Mouse (Mus musculus): ENCODE data around the gene Tcta. TPM values are rescaled to one million over a fixed set of nuclear protein-coding genes. Genes with fewer than 3 reads are reported as not detected.
A peak's percentile ranks its signal among the peaks of the same experiment; 100 is the strongest.
"Not testable (repeated sequence)": the region's sequence is repeated elsewhere in the genome, so short reads cannot be mapped to it uniquely, and the experiment has no call there.

The Tcta gene
- polyA plus RNA-seq, 1 experiment from 2014 or later, result 30.3 TPM

DNA sequence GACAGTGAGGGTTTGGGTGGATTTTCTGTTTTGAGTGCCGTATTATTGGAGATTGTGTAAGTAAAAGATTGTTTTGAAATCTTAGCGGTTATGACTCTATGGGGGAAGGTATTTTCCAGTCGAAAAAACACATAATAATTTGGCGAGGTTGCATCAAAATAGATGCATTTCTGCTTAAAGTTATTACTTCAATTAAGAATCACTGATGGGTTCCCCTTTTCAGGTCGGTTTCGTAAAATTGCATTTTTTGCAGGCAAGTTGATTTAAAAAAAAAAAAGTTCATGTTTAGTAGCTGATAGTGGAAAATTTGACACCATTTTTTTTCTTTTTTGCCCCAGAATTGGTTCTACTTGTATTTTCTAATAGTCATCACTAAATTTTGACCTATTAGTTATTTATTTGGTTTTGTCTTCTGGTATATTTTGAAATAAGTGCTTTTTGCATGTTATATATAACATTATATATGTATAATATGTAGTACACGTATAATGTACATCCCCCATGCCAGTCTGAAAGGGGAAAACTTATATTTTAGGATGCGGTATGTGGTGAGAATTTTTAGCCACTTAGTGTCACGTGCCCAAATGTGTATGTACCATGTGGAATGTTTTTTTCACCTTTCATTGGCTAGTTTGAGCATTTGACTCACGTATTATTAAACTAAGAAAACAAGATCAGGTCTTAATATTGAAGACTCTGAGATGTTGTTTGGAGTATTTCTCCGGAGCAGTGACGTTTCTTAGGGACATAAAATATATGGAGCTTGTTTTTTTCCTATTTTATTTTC lies 1.3 kb upstream of the Tcta start:
- Histone ChIP-seq H3K27ac (peak overlapping the region; percentile 100), H3K27me3 (no peaks in the 10 kb centered on the region), H3K4me1 (peaks cover 34% of the 10 kb centered on the region), H3K4me3 (peak overlapping the region; percentile 94), H3K9me3 (no peaks in the 10 kb centered on the region), H3K36me3 (peaks cover 18% of the 10 kb centered on the region), H3K4me2 (replicated peaks) (peak overlapping the region; percentile 86), H3K9ac (peak overlapping the region; percentile 97)
- ATAC-seq (ENCODE audit: low FRiP score, low read depth), result no peak
- 15% methylated on average over 12 of the region's 12 CpGs for WGBS

DNA sequence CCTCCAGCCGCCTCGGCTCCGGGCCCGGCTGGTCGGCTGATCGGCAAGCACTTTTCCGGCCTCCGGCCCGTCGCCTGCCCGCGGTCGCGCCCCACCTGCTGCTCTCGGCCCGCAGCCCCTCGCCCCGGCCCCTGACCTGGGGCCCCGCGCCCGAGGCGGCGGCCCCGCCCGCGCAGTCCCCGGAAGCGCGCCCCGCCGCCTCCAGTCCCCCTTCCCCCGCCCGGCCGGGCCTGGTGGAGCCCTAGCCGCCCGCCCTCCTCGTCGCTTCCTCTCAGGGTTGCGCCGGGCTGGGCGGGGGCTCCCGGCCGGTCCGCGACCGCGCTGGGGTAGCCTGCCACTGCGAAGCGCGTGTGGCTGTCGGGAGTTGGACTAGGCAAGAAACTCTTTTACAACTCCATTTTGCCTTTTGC lies 616 bp upstream of the Tcta start:
- H3K9me3 ChIP-seq, result no peaks in the 10 kb centered on the region
- H3K4me2 ChIP-seq (replicated peaks), result peak overlapping the region; percentile 86
- H3K4me1 ChIP-seq, result peaks cover 32% of the 10 kb centered on the region
- H3K27ac ChIP-seq, result peak overlapping the region; percentile 100
- WGBS, result under 1% methylated on average over 51 of the region's 51 CpGs
- peak overlapping the region; percentile 94 for H3K4me3 ChIP-seq
- ATAC-seq (ENCODE audit: low FRiP score, low read depth), result peak; percentile 60
- peak overlapping the region; percentile 97 for H3K9ac ChIP-seq
- no peaks in the 10 kb centered on the region for H3K27me3 ChIP-seq
- peaks cover 18% of the 10 kb centered on the region for H3K36me3 ChIP-seq

DNA sequence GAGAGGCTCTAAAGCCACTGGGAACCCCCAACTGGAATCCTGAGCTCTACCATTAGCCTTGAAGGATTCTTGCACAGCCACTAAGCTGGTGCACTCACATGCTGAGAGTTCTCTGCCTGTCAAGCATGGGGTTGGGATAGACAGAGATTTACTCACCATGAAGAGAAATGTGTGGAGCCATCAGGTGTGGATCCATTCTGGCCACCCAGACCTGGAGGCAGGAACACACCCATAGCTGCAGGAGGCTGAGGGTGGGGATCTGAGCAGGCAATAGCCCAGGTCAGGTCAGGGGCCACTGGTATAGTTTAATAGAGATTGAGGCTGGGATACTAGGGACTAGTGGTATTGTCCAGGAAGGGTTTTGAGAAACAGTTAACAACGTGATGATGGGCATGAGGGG lies 790 bp downstream of the Tcta start:
- no peak for ATAC-seq (ENCODE audit: low FRiP score, low read depth)
- Histone ChIP-seq H3K4me2 (replicated peaks) (peak overlapping the region; percentile 86), H3K36me3 (peaks cover 30% of the 10 kb centered on the region), H3K9me3 (no peaks in the 10 kb centered on the region), H3K9ac (peak overlapping the region; percentile 84), H3K4me3 (peak overlapping the region; percentile 94), H3K4me1 (peaks cover 24% of the 10 kb centered on the region), H3K27ac (peak overlapping the region; percentile 74), H3K27me3 (no peaks in the 10 kb centered on the region)
- 0% methylated on average over 1 of the region's 1 CpGs for WGBS

DNA sequence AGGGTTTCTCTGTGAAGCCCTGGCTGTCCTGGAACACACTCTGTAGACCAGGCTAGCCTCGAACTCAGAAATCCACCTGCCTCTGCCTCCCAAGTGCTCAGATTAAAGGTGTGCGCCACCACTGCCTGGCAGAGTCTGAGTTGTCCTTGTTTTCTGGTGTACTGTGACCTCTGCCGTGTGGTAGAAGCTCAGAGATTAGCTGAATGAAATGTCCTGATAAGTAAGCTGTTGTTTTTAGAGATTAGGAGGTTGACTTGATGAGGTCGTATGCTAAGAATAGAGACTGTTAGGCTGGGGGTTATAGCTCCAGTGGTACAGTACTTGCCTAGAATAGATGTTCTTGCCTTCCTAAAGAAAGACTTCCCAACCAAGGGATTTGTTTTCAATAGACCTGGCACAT lies 1.2 kb downstream of the Tcta start:
- peak overlapping the region; percentile 84; the same call in 1 of the 2 replicates for H3K9ac ChIP-seq
- peak overlapping the region; percentile 94 for H3K4me3 ChIP-seq
- peak overlapping the region; percentile 86 for H3K4me2 ChIP-seq (replicated peaks)
- ATAC-seq (ENCODE audit: low FRiP score, low read depth), result no peak
- H3K27me3 ChIP-seq, result no peaks in the 10 kb centered on the region
- no peaks in the 10 kb centered on the region for H3K9me3 ChIP-seq
- WGBS, result 81% methylated on average over 4 of the region's 4 CpGs
- H3K4me1 ChIP-seq, result peaks cover 24% of the 10 kb centered on the region
- peaks cover 30% of the 10 kb centered on the region for H3K36me3 ChIP-seq
- no peak overlapping the region for H3K27ac ChIP-seq

DNA sequence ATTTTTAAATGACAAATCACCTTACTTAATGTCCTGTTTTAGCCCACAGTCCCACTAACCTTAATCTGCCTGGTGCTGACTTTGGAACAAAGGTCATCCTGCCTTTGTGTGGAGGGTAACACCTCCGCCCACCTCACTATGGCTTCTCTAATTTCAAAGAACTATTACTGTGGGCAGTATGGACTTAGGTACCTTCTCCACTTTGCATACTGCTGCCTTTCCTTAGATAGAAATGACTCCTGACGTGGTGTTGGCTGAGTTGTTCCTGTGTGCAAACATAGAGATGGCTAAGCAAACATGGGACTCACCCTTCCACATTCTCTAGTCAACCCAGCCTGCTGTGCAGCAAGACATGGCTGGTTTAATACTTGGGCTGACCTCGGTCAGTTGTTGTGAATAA lies 4.1 kb downstream of the Tcta start:
- WGBS, result 79% methylated on average over 3 of the region's 3 CpGs
- Histone ChIP-seq H3K9me3 (no peaks in the 10 kb centered on the region), H3K27me3 (no peaks in the 10 kb centered on the region), H3K27ac (no peak overlapping the region), H3K4me3 (no peak overlapping the region), H3K4me2 (replicated peaks) (no peak overlapping the region), H3K36me3 (peaks cover 30% of the 10 kb centered on the region), H3K9ac (no peak overlapping the region), H3K4me1 (peaks cover 11% of the 10 kb centered on the region)
- ATAC-seq (ENCODE audit: low FRiP score, low read depth), result no peak

DNA sequence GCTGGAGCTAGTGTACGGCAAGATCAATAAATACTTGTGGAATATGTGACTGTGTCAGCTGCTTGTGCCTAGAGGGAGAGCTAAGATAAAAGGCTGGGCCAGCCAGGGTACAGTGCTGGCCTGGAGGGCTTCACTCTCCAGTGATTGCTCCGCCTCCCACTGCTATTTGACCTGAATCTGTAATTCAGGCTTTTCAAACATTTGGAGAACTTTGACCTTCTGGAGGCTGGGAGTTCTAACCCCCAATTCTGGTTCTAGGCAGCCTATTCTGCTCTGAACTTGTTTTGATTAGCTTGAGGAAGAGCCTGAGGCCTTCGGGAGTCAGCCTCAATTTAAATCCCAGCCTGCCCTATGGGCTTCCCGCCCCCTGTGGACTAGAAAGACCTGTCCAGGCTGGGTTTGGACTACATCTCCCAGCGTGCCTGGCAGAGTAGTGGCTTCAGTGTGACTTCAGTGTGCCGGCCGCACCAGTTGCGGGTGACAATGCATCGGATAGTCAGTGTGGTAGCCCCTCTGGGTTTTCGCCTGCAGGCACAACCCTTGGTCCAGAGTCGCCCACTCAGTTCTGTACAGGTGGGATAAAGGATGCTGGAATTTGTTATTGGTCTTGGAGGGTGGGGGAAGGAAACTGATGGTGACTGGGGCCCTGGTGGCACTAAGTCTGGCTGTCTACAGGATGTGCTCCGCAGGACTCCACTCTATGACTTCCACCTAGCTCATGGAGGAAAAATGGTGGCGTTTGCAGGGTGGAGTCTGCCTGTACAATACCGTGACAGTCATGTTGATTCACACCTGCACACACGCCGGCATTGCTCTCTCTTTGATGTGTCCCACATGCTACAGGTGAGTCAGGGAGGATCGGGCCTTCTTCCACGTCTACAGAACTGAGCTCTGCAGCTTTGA lies 9.3 kb downstream of the Tcta start, which contains the start of gene Amt:
Amt (plus strand) TSS at position 401 of the 903 bp plus-strand sequence.
- Histone ChIP-seq H3K27me3 (no peaks in the 10 kb centered on the region), H3K9ac (peak within 1 kb of the TSS; percentile 31), H3K4me1 (0 out of 2 replicates have a peak, but pooled peaks cover 7% of the 10 kb centered on the region), H3K4me2 (replicated peaks) (peak within 1 kb of the TSS; percentile 46), H3K4me3 (peak within 1 kb of the TSS; percentile 24), H3K36me3 (peaks cover 36% of the 10 kb centered on the region), H3K27ac (no peak within 1 kb of the TSS), H3K9me3 (no peaks in the 10 kb centered on the region)
- 25% methylated on average over 18 of the region's 18 CpGs for WGBS
- 0 out of 2 replicates have a peak, but pooled peaks have one; percentile 48 for ATAC-seq (ENCODE audit: low FRiP score, low read depth)

DNA sequence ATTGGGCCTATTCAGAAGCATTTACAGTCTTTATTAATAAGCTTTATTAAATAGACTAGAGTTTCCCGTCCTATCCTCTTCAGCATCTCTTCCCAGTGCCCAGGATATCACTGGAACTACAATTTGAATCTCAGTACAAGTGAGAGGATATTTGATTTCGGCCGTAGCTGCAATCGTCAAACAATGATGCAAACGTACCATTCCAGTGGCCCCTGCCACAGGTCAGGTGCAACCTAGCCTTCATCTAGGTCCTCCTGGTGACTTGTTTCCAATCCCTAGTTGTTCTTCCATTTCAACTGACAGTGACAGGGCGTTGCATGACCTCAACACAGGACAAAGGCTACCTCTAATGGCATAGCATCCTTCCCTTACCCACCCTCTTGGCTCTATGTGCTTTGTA lies 15.2 kb downstream of the Tcta start:
- Histone ChIP-seq H3K27ac (peak overlapping the region; percentile 39), H3K4me3 (peak overlapping the region; percentile 55), H3K4me2 (replicated peaks) (peak overlapping the region; percentile 67), H3K4me1 (peaks cover 5% of the 10 kb centered on the region), H3K9me3 (no peaks in the 10 kb centered on the region), H3K27me3 (no peaks in the 10 kb centered on the region), H3K9ac (peak overlapping the region; percentile 65), H3K36me3 (peaks cover 21% of the 10 kb centered on the region)
- 53% methylated on average over 6 of the region's 6 CpGs for WGBS
- ATAC-seq (ENCODE audit: low FRiP score, low read depth), result no peak

DNA sequence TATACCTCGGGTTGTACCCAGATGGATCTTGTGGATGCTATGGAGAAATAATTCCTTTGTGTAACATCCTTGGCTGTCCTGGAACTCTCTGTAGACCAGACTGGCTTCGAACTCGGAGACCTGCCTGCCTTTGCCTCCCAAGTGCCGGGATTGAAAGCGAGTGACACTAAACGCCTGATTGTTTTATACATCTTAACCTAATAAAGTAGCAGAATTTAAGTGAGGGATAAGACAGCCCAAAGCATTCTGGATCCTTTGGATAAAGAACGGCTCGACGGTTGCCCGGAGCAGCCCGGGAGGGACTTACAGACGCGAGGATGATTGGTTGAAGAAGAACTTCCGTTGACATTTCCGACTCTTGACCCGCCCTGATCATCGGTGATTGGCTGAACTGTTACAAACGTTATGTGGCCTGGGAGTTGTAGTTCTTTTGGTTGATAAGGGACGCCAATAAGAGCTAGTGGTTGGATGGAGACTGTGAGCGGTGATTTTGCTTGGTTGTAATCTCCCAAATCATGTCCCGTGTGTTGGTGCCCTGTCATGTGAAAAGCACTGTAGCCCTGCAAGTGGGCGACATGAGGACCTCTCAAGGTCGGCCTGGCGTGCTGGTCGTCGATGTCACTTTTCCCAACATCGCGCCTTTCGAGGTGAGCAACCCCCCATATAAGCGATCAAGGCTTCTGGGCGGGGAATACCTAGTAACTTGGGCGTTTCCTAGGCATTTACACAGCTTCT lies 15.8 kb downstream of the Tcta start, which contains the start of gene Nicn1:
Nicn1 (plus strand) TSS at position 414 of the 735 bp plus-strand sequence.
- Histone ChIP-seq H3K9ac (peak within 1 kb of the TSS; percentile 68), H3K4me2 (replicated peaks) (peak within 1 kb of the TSS; percentile 67), H3K27me3 (no peaks in the 10 kb centered on the region), H3K9me3 (no peaks in the 10 kb centered on the region), H3K4me1 (peaks cover 5% of the 10 kb centered on the region), H3K4me3 (peak within 1 kb of the TSS; percentile 55), H3K36me3 (peaks cover 16% of the 10 kb centered on the region), H3K27ac (peak within 1 kb of the TSS; percentile 56)
- under 1% methylated on average over 32 of the region's 32 CpGs for WGBS
- peak; percentile 98 for ATAC-seq (ENCODE audit: low FRiP score, low read depth)

DNA sequence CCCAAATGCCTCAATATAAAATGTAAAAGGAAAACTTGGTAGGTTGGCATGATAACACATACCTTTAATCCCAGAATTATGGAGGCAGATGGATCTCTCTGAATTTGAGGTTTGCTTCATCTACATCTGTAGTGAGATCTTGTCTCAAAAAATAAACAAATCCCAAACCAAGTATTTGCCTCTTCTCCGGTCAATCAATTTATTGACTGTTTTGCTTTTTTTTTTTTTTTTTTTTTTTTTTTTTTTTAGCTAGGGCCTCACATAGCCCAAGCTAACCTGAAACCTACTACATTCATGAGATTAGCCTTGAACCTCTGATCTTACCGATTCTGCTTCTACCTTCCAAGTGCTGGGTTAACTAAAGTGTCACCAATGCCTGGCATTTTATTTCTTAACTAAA lies 16.6 kb downstream of the Tcta start:
- ATAC-seq (ENCODE audit: low FRiP score, low read depth), result no peak
- Histone ChIP-seq H3K4me1 (peaks cover 5% of the 10 kb centered on the region), H3K9ac (peak overlapping the region; percentile 68; the same call in 1 of the 2 replicates), H3K27me3 (no peaks in the 10 kb centered on the region), H3K4me2 (replicated peaks) (peak overlapping the region; percentile 67), H3K36me3 (peaks cover 7% of the 10 kb centered on the region), H3K4me3 (peak overlapping the region; percentile 55), H3K27ac (no peak overlapping the region), H3K9me3 (no peaks in the 10 kb centered on the region)
- 57% methylated on average over 2 of the region's 2 CpGs for WGBS

DNA sequence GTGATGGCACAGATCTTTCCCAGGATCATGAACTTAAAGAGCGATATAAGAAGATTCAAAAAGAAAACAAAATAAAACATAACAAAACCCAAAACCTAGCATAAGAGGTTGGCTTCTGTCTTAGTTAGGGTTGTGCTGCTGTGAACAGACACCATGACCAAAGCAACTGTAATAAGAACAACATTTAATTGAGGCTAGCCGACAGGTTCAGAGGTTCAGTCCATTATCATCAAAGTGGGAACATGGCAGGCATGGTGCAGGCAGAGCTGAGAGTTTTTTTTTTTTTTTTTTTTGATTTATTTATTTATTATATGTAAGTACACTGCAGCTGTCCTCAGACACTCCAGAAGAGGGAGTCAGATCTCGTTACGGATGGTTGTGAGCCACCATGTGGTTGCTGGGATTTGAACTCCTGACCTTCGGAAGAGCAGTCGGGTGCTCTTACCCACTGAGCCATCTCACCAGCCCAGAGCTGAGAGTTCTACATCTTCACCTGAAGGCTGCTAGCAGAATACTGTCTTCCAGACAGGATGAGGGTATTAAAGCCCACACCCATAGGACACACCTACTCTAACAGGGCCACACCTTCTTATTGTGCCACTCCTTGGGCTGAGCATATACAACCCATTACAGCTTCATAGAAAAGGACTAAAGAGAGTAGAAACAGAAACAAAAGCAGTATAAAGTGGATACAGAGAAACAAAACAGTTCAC lies 18.3 kb downstream of the Tcta start:
- not testable (repeated sequence) for H3K4me2 ChIP-seq (replicated peaks); H3K9ac ChIP-seq; ATAC-seq (ENCODE audit: low FRiP score, low read depth); H3K27ac ChIP-seq; H3K4me1 ChIP-seq; H3K27me3 ChIP-seq; H3K36me3 ChIP-seq; H3K9me3 ChIP-seq; H3K4me3 ChIP-seq
- 73% methylated on average over 6 of the region's 6 CpGs for WGBS

DNA sequence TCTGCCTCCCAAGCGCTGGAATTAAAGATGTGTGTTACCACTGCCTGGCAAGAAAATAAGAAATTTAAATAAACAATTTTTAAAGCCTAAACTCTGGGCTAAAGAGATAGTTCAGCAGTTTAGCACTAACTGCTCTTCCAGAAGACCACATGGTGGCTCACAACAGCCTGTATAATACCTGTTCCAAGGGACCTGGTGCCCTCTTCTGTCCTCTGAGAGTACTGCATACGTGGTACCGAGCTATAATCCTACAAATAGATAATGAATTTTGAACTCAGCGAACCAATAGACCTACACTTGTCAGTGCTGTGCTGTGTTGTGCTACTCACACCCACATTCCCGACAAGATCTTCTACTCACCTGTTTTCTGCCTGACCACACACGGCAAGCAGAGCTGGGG lies 21.6 kb downstream of the Tcta start:
- no peak overlapping the region for H3K9ac ChIP-seq
- H3K4me2 ChIP-seq (replicated peaks), result no peak overlapping the region
- no peak overlapping the region for H3K27ac ChIP-seq
- H3K36me3 ChIP-seq, result no peaks in the 10 kb centered on the region
- H3K4me3 ChIP-seq, result no peak overlapping the region
- ATAC-seq (ENCODE audit: low FRiP score, low read depth), result peak; percentile 71; the same call in 1 of the 2 replicates
- H3K4me1 ChIP-seq, result 0 out of 2 replicates have a peak, but pooled peaks cover 3% of the 10 kb centered on the region
- no peaks in the 10 kb centered on the region for H3K9me3 ChIP-seq
- H3K27me3 ChIP-seq, result no peaks in the 10 kb centered on the region
- WGBS, result 12% methylated on average over 6 of the region's 6 CpGs

Data from limb, embryonic 13.5 days (tissue).